Mouse (Mus musculus) lung, adult 2 months (tissue): ENCODE measurements at regions not wholly inside any gene's neighbourhood (a gene's known extent, or its start where the extent isn't known, plus 50 kb on each side); places are given as distances from the start of the nearest gene placed in this dataset.

Source experiments
- DNase-seq: peaks from one replicate; pipeline ENCODE4 v3.0.0; 2022
- H3K4me1 ChIP-seq: fragments of 200-500 bp; 2 replicates; pipeline ENCODE4 v1.6.1; 2011; ENCODE audit warnings: low read length; ENCODE audit not compliant: control insufficient read depth, insufficient read depth
- H3K4me3 ChIP-seq: fragments of 200-500 bp; replicated peaks from 2 replicates; pipeline ENCODE3; 2011; ENCODE audit warnings: low read depth, mild to moderate bottlenecking, control low read depth, low read length; ENCODE audit errors: extremely low read depth
- CTCF ChIP-seq: fragments of 200-500 bp; IDR thresholded peaks from 2 replicates; pipeline ENCODE4 v1.5.1; 2011; ENCODE audit warnings: mild to moderate bottlenecking, low read length, control low read depth; ENCODE audit not compliant: insufficient read depth
- POLR2A ChIP-seq: fragments of 200-500 bp; IDR thresholded peaks from 2 replicates; pipeline ENCODE4 v1.6.1; 2011; ENCODE audit warnings: low read depth, mild to moderate bottlenecking, control low read depth, low read length, borderline replicate concordance; ENCODE audit errors: extremely low read depth
- WGBS: fragments of 180-500 bp; shearing (Covaris S2); methylation state at CpG from one replicate; pipeline ENCODE4 v1.1.7; 2018; 5-methylcytosine and 5-hydroxymethylcytosine counted together

DNA sequence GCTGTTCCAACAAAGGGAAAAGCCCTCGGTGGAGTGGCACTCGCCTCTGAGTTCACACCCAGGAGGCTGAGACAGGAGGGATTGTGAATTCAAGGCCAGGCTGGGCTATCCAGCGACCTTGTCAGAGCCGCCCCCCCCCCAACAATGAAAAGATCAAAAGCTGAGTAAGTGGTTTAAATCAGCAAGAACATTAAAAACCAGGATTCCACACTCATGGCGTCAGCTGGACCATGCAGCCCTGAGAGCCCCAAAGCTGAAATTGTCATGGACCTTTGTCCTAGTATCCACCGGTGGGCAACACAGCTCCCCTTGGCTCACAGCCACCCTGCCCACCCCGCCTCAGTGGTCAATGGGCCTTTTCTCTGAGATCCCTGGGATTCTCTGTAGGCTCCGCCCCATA lies 283.6 kb upstream of the Tbx3 start:
- no peak for DNase-seq
- Histone ChIP-seq H3K4me3 (no peak overlapping the region), H3K4me1 (no peaks in the 10 kb centered on the region)
- TF ChIP-seq POLR2A = no peak
- no peak for TF ChIP-seq CTCF
- 85% methylated on average over 8 of the region's 8 CpGs for WGBS

GRCm38 (mm10) chr5:119387261-119387660 lies 283.2 kb upstream of the Tbx3 start:
- no peak for DNase-seq
- TF ChIP-seq POLR2A (no peak), CTCF (no peak)
- Histone ChIP-seq H3K4me3 (no peak overlapping the region), H3K4me1 (no peaks in the 10 kb centered on the region)
- 62% methylated on average over 2 of the region's 2 CpGs for WGBS

- no peaks in the 10 kb centered on the region for H3K4me1 ChIP-seq
- TF ChIP-seq CTCF (no peak), POLR2A (no peak)
- DNase-seq = no peak
- no peak overlapping the region for H3K4me3 ChIP-seq
- WGBS = 64% methylated on average over 5 of the region's 5 CpGs
Measured at GRCm38 (mm10) chr5:119388841-119389240, 281.6 kb upstream of the Tbx3 start.

- 60% methylated on average over 9 of the region's 9 CpGs for WGBS
- no peak for DNase-seq
- Histone ChIP-seq H3K4me1 (no peaks in the 10 kb centered on the region), H3K4me3 (no peak overlapping the region)
- TF ChIP-seq POLR2A (no peak), CTCF (no peak)
Measured at GRCm38 (mm10) chr5:119389384-119389783, 281.1 kb upstream of the Tbx3 start.

- TF ChIP-seq POLR2A (no peak), CTCF (no peak)
- 68% methylated on average over 7 of the region's 7 CpGs for WGBS
Measured at GRCm38 (mm10) chr5:119389857-119390256, 280.6 kb upstream of the Tbx3 start.

GRCm38 (mm10) chr5:119398475-119398874 lies 272.0 kb upstream of the Tbx3 start:
- TF ChIP-seq POLR2A (no peak), CTCF (no peak)
- Histone ChIP-seq H3K4me3 (no peak overlapping the region), H3K4me1 (no peaks in the 10 kb centered on the region; the same call in 1 of the 2 replicates)
- DNase-seq = no peak
- whole genome bisulfite sequencing = 81% methylated on average over 5 of the region's 5 CpGs

More at GRCm38 (mm10) chr5:119389857-119390256, 280.6 kb upstream of the Tbx3 start:
- Histone ChIP-seq H3K4me1 (no peaks in the 10 kb centered on the region), H3K4me3 (no peak overlapping the region)
- DNase-seq = no peak

- no peak for DNase-seq
- WGBS = 22% methylated on average over 6 of the region's 6 CpGs
- Histone ChIP-seq H3K4me3 (no peak overlapping the region), H3K4me1 (no peaks in the 10 kb centered on the region; the same call in 1 of the 2 replicates)
- TF ChIP-seq CTCF (no peak), POLR2A (no peak)
Measured at GRCm38 (mm10) chr5:119400223-119400935, 270.1 kb upstream of the Tbx3 start.

GRCm38 (mm10) chr5:119401915-119402314 lies 268.6 kb upstream of the Tbx3 start:
- DNase-seq = no peak
- Histone ChIP-seq H3K4me1 (no peaks in the 10 kb centered on the region; the same call in 1 of the 2 replicates), H3K4me3 (no peak overlapping the region)
- 68% methylated on average over 8 of the region's 8 CpGs for WGBS
- TF ChIP-seq POLR2A (no peak), CTCF (no peak)

GRCm38 (mm10) chr5:119402651-119403050 lies 267.8 kb upstream of the Tbx3 start:
- WGBS = 73% methylated on average over 17 of the region's 17 CpGs
- no peak for TF ChIP-seq POLR2A
- no peak for TF ChIP-seq CTCF
- Histone ChIP-seq H3K4me3 (no peak overlapping the region), H3K4me1 (no peaks in the 10 kb centered on the region; the same call in 1 of the 2 replicates)
- DNase-seq = no peak

DNA sequence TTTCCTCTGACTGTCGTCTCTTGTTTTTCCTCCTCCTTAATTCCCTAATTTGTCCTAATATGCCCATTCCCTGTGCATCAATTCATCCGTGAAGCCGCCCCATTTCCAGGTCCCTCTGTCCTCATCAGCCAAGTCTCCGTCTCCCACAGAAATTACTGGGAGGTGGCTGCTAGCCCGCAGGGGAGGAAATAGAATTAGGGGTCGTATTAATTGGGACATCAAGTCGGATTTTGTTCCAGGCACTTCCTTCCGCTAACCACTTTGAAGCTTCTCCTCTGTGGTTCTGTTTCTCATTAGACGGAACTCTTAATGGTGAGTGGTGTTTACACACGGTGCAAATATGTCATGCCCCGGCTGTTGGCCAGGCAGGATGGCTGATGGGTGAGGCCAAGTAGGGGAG lies 259.5 kb upstream of the Tbx3 start:
- DNase-seq = no peak
- WGBS = 53% methylated on average over 11 of the region's 11 CpGs

DNA sequence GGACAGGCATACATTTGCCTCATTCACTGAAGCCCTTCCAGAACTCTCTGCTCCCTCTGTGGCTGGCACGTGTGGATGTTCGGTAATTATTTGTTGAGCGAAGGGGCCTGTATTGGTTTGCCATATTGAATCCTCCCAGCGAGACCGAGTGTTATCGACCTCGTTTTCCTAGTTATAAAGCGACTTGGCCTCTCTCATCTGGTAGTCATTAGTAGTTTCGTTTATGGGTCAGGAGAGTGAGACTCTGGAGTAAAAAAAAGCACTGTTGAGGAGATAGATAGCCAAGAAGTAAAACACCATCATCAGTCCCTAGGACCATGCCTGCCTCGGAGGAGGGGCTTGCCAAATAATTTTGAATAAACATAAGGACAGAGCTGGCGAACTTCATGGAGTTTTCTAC lies 254.6 kb upstream of the Tbx3 start:
- Histone ChIP-seq H3K4me1 (no peaks in the 10 kb centered on the region), H3K4me3 (no peak overlapping the region)
- 83% methylated on average over 11 of the region's 11 CpGs for WGBS
- TF ChIP-seq CTCF (no peak), POLR2A (no peak)
- DNase-seq = no peak

More for the DNA sequence above, 259.5 kb upstream of the Tbx3 start:
- TF ChIP-seq POLR2A (no peak), CTCF (no peak)
- Histone ChIP-seq H3K4me1 (no peaks in the 10 kb centered on the region), H3K4me3 (no peak overlapping the region)
